Mouse (Mus musculus) adrenal gland, postnatal 10 days (tissue): Measurements from ENCODE around the gene Aoc2. TPM values are rescaled to one million over a fixed set of nuclear protein-coding genes. Genes with fewer than 3 reads are reported as not detected.
"Not testable (repeated sequence)": the region's sequence is repeated elsewhere in the genome, so short reads cannot be mapped to it uniquely, and the experiment has no call there.

Source experiments
- DNase-seq: peaks from one replicate; pipeline ENCODE4 v3.0.0; 2021; ENCODE audit warnings: mixed read lengths
- microRNA-seq: library from miRNA; unstranded; fragments of <30 nt; microRNA quantifications from one replicate; pipeline ENCODE4 v1.2.0, GENCODE M21; 2021
- total RNA-seq, 2 experiments: library from RNA; stranded (reverse); gene quantifications; 2 replicates each; pipeline ENCODE4 v1.2.3; 2021

Gene Aoc2
- total RNA-seq, 2 experiments from 2014 or later, result 6.0 to 9.0 TPM

DNA sequence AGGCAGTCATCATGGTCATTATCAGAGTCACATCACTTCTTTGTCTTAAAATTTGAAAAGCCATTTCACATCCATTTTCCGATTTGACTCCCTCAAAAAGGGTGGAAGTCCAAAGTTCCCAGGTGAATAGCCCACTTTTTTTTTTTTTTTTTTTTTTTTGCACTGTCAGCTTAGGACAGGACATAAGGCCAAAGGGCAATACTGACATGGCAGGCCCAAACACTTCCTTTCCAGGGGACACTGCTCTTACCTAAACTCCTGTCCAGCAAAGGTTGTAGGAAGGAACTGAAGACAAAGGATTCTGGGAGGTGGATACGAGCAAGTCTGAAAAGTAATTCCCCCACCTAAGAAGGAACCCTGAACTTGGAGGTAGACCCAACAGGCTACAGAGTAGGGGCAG, 31.1 kb downstream of the Aoc2 start:
- DNase-seq, result no peak

DNA sequence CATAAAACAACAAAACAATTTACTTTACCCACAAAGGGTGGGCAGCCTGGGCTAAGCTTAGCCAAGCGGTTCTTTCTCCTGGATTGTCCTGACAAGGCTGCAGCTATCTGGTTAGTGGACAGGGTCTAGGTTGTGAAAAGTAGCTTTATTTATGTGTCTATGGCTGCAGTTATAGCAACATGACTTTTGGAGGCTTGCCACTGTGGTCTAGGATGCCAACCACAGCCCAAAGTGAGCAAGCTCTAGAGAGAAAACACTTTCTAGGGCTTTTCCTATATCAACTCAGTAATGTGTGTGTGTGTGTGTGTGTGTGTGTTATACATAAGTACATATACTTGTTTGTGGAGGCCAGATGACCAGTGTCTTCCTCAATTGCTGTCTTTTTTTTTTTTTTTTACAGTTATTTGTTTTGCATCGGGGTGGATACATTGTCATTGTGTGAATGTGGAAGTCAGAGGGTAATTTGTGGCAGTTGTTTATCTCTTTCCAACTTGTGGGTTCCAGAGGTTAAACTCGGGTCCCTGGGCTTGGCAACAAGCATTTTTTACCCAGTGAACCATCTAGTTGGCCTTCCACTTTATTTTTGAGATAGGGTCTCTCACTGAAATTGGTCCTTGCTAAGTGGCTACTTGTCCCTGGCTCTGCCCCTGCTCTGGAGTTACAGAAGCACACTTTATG, 32.8 kb downstream of the Aoc2 start:
- DNase-seq, result peak; percentile 50

GRCm38 (mm10) chr11:101359776-101360175, 34.9 kb downstream of the Aoc2 start:
- no peak for DNase-seq

- DNase-seq, result no peak
Observed at GRCm38 (mm10) chr11:101360651-101361113, 35.8 kb downstream of the Aoc2 start.

DNA sequence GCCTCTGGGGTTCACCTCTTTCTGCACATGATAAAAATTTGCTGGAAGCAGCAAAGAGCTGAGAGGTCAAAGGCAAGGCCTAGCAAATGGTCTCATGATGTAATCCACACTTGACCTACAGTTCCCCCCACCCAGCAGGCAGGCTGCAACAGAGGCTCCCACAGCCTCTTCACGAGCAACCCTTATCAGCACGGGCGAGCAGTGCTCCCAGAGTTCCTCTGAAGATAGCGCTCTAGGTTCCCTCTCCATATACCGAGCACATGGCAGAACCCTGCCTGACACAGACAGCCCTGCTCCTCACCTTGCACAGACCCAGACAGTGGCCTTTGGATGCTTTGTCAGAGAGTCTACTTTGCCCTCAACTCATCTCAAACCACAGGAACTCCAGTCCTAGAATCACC, 39.7 kb downstream of the Aoc2 start:
- no peak for DNase-seq

DNA sequence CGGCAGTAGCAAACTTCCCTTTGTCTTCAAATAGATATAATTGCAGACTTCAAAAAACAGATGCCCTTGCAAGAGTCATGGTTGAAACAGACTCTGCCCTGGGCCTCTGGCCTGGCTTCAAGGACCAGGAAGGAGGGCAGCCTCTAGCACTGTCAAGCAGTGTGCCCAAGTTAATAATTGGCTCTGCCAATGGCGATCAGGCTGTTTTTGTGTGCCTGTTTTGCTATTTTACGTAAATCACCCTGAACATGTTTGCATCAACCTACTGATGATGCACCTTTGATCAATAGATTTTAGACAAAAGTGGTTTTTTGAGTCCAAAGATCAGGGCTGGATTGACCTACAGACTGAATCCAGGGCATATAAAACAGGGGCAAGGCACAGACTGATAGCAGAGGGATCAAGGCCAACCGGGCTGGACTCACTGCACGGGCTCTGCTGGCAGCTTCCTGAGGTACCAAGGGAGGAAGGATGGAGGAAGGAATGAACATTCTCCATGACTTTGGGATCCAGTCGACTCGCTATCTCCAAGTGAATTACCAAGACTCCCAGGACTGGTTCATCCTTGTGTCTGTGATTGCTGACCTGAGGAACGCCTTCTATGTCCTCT, 42.6 kb downstream of the Aoc2 start, which contains the start of gene G6pc:
G6pc (plus strand) TSS at position 236 of the 610 bp plus-strand sequence.
- DNase-seq, result peak; percentile 54

- no peak for DNase-seq
Observed at GRCm38 (mm10) chr11:101370141-101370540, 45.3 kb downstream of the Aoc2 start.

- no peak for DNase-seq
Observed at GRCm38 (mm10) chr11:101374421-101374938, 49.6 kb downstream of the Aoc2 start.

GRCm38 (mm10) chr11:101378196-101378595, 53.3 kb downstream of the Aoc2 start:
- not testable (repeated sequence) for DNase-seq

GRCm38 (mm10) chr11:101378926-101379325, 54.1 kb downstream of the Aoc2 start:
- DNase-seq, result peak; percentile 63

Small RNA genes within 50 kb of the gene (microRNA-seq; reads per million reads assigned to microRNA genes)
- gene Gm25593, result not detected

Other genes starting within 250 kb of the Aoc2 start
- gene Hsd17b1, start 246.7 kb upstream of the Aoc2 start, total RNA-seq, result under 1 TPM; 0.45 to 0.67 TPM
- gene Coasy, start 242.5 kb upstream of the Aoc2 start, total RNA-seq, result 100 to 1,000 TPM in 1 of 2 experiments, 10 to 100 TPM in 1; 98.0 to 102 TPM
- 10 to 100 TPM; 32.9 to 35.0 TPM for gene Mlx, start 237.8 kb upstream of the Aoc2 start, total RNA-seq
- 1 to 10 TPM; 6.6 to 7.1 TPM for gene Psmc3ip, start 229.6 kb upstream of the Aoc2 start, total RNA-seq
- gene Retreg3, start 205.2 kb upstream of the Aoc2 start, total RNA-seq, result 10 to 100 TPM; 50.8 to 53.2 TPM
- gene Tubg1, start 205.1 kb upstream of the Aoc2 start, total RNA-seq, result 10 to 100 TPM; 42.6 to 44.6 TPM
- 1 to 10 TPM; 6.9 to 7.2 TPM for gene Tubg2, start 169.2 kb upstream of the Aoc2 start, total RNA-seq
- 10 to 100 TPM; 12.1 to 15.9 TPM for gene Cntnap1, start 154.5 kb upstream of the Aoc2 start, total RNA-seq
- gene Plekhh3, start 153.7 kb upstream of the Aoc2 start, total RNA-seq, result 10 to 100 TPM; 26.2 to 40.8 TPM
- under 1 TPM; 0.78 to 1.00 TPM for gene Ccr10, start 149.6 kb upstream of the Aoc2 start, total RNA-seq
- 10 to 100 TPM; 27.9 to 37.9 TPM for gene Ezh1, start 98.6 kb upstream of the Aoc2 start, total RNA-seq
- gene Ramp2, start 79.0 kb upstream of the Aoc2 start, total RNA-seq, result 100 to 1,000 TPM; 101 to 116 TPM
- gene Vps25, start 71.4 kb upstream of the Aoc2 start, total RNA-seq, result 100 to 1,000 TPM; 109 to 112 TPM
- gene Wnk4, start 64.5 kb upstream of the Aoc2 start, total RNA-seq, result 1 to 10 TPM; 2.5 to 3.6 TPM
- gene Cntd1, start 46.1 kb upstream of the Aoc2 start, total RNA-seq, result 1 to 10 TPM in 1 of 2 experiments, under 1 TPM in 1; 0.63 to 1.4 TPM
- 10 to 100 TPM; 79.8 to 84.3 TPM for gene Coa3, start 45.9 kb upstream of the Aoc2 start, total RNA-seq
- gene Becn1, start 22.8 kb upstream of the Aoc2 start, total RNA-seq, result 100 to 1,000 TPM; 132 to 133 TPM
- gene Psme3, start 8.8 kb upstream of the Aoc2 start, total RNA-seq, result 100 to 1,000 TPM; 125 to 132 TPM
- 100 to 1,000 TPM; 103 to 122 TPM for gene Aoc3, start 5.5 kb downstream of the Aoc2 start, total RNA-seq
- gene G6pc, start 42.5 kb downstream of the Aoc2 start, total RNA-seq, result 10 to 100 TPM; 35.5 to 89.5 TPM
- 10 to 100 TPM; 33.1 to 37.3 TPM for gene Aarsd1, start 92.6 kb downstream of the Aoc2 start, total RNA-seq
- gene Gm27029, start 99.7 kb downstream of the Aoc2 start, total RNA-seq, result 1 to 10 TPM; 1.9 to 5.0 TPM
- 10 to 100 TPM; 16.1 to 17.8 TPM for gene Rundc1, start 100.0 kb downstream of the Aoc2 start, total RNA-seq
- 1 to 10 TPM; 5.6 to 9.5 TPM for gene Ptges3l, start 100.3 kb downstream of the Aoc2 start, total RNA-seq
- gene Rpl27, start 117.2 kb downstream of the Aoc2 start, total RNA-seq, result 10 to 100 TPM; 75.5 to 92.7 TPM
- gene Ifi35, start 123.3 kb downstream of the Aoc2 start, total RNA-seq, result 10 to 100 TPM; 23.0 to 24.9 TPM
- 10 to 100 TPM; 10.6 to 11.0 TPM for gene Rnd2, start 139.9 kb downstream of the Aoc2 start, total RNA-seq
- 10 to 100 TPM; 79.4 to 87.3 TPM for gene Vat1, start 141.2 kb downstream of the Aoc2 start, total RNA-seq
- gene Brca1, start 226.9 kb downstream of the Aoc2 start, total RNA-seq, result 1 to 10 TPM; 8.1 to 8.3 TPM
- gene Nbr1, start 227.1 kb downstream of the Aoc2 start, total RNA-seq, result 100 to 1,000 TPM; 134 to 137 TPM